Mouse (Mus musculus): Measurements from ENCODE around the gene Tspan4.
A peak's percentile ranks its signal among the peaks of the same experiment; 100 is the strongest.

Gene Tspan4

GRCm38 (mm10) chr7:141506278-141506677, 31.2 kb downstream of the Tspan4 start:
- DNase-seq (ENCODE audit: low spot score in 2 of 2), result no peak

DNA sequence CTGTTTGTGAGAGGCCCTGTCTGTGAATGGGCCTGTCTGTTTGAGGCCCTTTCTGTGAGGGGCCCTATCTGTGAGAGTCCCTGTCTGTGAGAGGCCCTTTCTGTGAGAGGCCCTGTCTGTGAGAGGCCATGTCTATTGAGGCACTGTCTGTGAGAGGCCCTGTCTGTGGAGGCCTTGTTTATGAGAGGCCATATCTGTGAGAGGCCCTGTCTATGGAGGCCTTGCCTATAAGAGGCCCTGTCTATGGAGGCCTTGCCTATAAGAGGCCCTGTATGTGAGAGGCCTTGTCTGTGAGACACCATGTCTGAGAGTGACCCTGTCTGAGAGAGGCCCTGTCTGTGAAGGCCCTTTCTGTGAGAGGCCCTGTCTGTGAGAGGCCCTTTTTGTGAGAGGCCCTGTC, 33.1 kb downstream of the Tspan4 start:
- DNase-seq (ENCODE audit: low spot score in 2 of 2), result no peak

DNA sequence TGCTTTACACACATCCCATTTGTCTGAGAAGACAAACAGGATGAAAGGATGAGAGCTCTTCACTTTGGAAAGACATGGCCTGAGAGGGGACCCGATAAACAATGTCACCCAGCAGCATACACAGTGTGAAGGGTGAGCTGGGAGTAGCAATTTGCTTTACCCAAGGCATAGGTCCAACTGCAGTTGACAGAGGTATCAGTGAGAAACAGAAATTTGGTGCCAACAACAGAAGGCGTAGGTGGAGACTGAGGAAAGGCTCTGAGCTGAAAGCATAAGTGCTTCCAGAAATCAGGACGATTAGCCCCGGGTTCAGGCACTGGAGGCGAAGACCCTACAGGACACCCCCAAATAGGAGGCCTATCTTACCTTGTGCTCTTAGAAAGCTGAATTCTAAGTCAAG, 35.2 kb downstream of the Tspan4 start:
- no peak for DNase-seq (ENCODE audit: low spot score in 2 of 2)

DNA sequence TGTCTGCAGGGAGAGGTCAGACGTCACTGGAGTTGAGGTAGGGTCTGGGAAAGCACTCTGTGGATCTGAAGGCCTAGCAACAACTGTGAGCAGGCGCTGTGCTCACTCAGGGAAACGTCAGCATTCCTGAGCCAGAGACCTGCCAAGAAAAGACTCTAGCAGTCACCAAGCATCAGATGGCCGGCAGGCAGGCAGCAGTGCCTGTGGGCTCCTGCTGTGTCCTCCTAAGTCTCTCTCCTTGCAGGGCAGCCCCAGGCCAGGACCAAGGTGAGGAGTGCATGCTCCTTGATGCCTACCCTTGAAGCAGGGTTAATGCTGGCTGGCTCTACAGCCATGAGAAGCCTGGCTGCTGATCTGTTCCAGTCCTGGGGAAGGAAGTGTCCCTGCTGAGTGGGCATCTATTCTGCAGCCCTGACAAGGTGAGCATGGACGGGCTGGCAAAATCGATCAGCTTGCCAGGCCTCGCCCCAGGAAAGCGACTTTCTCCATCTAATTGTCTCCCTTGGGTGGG, 35.7 kb downstream of the Tspan4 start:
- no peak for DNase-seq (ENCODE audit: low spot score in 2 of 2)

- no peak for DNase-seq (ENCODE audit: low spot score in 2 of 2)
Measured at GRCm38 (mm10) chr7:141517638-141518037, 42.6 kb downstream of the Tspan4 start.

GRCm38 (mm10) chr7:141518296-141518695, 43.3 kb downstream of the Tspan4 start:
- no peak for DNase-seq (ENCODE audit: low spot score in 2 of 2)

DNA sequence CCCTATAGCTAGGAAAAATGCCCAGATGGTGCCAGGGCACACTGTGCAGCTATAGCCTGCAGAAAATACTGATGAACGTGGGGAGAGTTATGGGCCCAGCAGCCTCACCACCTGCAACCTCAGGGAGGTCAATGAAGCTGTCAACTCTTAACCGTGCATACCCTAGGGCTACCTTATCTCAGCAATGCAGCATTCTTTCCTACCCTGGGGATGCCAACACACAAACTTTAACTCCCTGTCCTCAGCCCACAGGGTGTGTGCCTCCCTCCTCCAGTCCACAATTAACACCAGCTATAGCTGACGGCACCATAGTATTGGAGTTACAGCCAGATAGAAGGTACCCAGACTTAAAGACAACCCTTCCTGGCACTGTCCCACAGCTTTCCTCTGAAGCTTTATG, 43.9 kb downstream of the Tspan4 start:
- DNase-seq (ENCODE audit: low spot score in 2 of 2), result no peak

- DNase-seq (ENCODE audit: low spot score in 2 of 2), result no peak
Measured at GRCm38 (mm10) chr7:141519795-141520194, 44.8 kb downstream of the Tspan4 start.

DNA sequence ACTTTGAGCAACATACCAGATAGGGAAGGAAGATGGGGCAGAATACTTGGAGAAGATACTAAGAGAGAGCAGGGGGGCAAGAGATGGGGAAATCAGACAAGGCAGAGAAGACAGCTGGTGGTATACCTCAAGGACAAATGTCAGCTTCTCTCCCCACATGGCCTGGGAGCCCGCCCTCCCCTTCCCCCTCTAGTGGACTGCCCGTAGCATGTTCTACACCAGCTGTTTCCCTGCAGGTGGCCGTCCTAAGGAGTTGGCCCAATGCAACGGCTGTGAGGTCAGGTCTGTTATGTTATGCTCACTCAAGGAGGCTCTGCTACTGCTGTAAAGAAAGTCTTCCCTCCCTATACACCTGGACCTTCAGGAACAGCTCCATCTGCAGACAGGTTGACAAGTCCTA, 48.0 kb downstream of the Tspan4 start:
- DNase-seq (ENCODE audit: low spot score in 2 of 2), result no peak

DNA sequence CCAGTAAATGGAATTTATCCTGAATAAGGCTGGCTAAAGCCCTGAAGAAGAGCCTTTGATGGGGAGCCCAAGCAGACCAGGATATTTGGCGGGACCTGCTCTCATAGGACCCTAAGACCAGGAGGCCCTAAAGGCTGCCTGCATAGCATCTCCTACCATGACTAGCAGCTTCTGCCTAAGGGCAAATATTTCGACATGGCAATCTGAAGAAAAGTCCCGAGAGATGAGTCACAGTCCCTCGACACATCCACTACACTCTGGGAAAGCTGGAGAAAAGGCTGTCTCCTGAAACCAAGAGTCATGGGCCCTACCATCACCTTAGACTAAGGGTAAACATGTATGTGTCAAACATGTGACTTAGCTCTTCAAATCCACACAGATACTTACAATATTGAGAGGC, 49.2 kb downstream of the Tspan4 start:
- DNase-seq (ENCODE audit: low spot score in 2 of 2), result no peak

GRCm38 (mm10) chr7:141524760-141525579, 49.9 kb downstream of the Tspan4 start:
- DNase-seq (ENCODE audit: low spot score in 2 of 2), result peak; percentile 31 to 47

- no peak for DNase-seq (ENCODE audit: low spot score in 2 of 2)
Measured at GRCm38 (mm10) chr7:141525580-141525925, 50.5 kb downstream of the Tspan4 start.

GRCm38 (mm10) chr7:141535570-141535969, 60.5 kb downstream of the Tspan4 start:
- DNase-seq (ENCODE audit: low spot score in 2 of 2), result no peak

DNA sequence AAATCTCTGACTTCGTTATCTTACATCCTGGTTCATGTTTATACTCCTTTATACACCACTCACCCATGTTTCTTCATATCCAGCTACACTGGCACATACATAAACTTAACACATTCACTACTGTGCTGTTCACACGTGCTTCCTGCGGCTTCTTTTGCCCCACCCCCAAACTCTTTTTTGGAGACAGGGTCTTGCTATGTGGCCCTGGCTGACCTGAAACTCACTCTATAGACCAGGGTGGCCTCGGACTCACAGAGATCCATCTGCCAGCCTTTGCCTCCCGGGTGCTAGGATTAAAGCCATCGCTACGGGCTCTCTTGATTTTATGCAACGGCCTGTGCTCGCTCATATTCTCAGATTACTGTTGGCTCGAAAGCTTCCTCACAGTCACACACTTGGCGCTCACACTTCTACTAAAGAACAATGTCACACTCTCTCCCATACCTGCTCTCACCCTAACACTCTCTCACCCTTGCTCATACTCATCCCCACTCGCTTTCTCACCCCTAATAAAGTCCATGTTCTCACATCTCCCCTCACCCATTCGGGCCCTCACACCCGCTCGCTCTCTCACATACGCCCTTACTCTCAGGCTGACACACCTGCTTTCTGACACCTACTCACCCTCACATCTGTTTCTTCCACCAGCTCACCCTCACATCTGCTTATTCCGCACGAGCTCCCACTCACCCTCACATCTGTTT, 64.0 kb downstream of the Tspan4 start:
- no peak for DNase-seq (ENCODE audit: low spot score in 2 of 2)

DNA sequence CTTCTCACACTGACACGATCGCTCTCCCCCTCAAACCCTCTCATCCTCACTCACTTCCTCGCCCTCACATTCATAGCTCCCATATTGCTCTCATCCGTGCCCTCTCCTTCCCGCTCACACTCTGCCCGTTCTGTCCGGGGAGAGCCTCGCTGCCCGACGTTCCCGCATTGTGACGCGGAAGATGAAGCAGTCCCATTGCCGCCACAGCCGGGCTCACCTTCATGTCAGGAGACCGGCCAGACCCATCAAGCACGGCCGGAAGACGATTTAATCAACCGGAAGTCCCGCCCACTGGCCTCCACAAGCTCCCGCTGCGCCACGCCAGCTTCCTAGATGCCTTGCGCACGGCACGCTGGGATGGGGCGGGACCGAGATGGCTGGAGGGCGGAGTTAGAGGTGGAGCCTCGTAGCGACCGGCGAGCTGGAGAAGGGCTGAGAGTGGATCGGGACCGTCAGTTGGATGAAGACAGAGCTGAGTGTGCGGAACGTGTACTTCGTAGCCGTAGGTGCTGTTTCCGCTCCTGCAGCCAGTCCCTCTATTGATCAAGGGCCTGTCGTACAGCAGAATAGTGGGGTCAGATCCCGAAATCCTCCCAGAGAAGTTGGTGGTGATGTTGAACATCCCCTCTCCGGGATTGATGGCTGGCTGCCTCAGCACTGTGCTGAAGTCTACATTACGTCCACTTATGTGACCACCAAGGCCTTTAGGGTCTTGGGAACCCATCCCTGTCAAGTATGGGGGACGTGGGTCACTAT, 64.7 kb downstream of the Tspan4 start, which contains the start of gene Chid1:
Gene Chid1 (minus strand): TSS at position 302 of the 756 bp plus-strand sequence.
- DNase-seq (ENCODE audit: low spot score in 2 of 2), result peak; percentile 95 to 96

DNA sequence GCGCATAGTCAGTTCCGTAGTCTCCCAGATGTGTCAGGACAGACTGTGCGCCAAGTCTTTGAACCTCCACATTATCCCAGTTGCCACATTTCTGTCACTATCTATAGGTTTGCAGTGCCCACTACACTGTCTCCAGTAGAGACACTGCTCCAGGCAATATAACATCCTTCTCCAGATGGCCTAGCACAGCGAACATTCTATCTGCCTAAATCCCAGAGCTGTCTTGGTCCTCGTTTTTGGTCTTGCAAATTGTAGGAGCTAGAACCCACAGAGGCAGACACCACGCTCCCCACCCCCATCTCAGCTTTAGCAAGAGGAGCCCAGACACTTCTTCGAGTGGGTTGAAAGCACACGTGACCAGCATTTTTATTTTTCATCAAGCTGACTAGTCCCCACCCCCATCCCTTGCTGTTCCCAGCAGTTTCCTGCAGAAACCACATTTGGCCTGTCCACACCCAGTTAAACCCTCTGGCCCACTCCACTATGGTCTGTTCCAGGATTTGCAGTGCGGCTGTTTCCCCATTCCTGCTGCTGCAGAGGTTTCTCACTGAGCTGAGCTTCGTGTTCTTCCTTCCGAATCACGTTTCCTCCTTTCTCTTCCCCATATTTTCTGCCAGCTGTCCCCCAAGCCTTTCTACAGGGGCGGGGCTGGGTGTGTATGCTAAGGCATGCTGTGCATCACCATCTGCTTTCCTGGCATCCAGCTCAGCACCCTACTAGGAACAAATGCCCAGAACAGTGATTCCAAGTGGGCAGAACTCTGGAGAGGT, 65.5 kb downstream of the Tspan4 start:
- DNase-seq (ENCODE audit: low spot score in 2 of 2), result peak; percentile 74 to 86

DNA sequence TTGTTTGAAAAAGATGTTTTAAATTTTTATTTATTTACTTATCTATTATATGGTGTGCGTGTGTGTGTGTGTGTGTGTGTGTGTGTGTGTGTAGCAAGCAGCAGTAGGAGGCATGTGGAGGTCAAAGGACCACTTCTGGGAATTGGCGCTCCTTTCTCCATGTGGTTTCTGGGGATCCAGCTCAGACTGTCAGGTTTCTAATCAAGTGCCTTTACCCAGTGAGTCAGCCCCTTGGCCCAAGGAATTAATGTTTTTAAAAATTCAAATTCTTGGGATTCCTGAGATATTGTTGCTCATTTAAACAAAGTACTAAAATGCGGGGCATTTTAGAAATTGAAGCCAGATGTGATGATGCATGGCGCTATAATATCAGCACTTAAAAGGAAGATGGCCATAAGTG, 66.6 kb downstream of the Tspan4 start:
- no peak for DNase-seq (ENCODE audit: low spot score in 2 of 2)

- no peak for DNase-seq (ENCODE audit: low spot score in 2 of 2)
Measured at GRCm38 (mm10) chr7:141542588-141542987, 67.5 kb downstream of the Tspan4 start.
